Mouse (Mus musculus) liver, embryonic 14.5 days (tissue): Measurements from ENCODE around the gene Adcy6.
A peak's percentile ranks its signal among the peaks of the same experiment; 100 is the strongest.

ENCODE experiments used
- CTCF ChIP-seq: IDR thresholded peaks from 2 replicates; pipeline ENCODE4 v1.5.1; 2016; ENCODE audit warnings: antibody characterized with exemption, low read depth, control low read depth
- EP300 ChIP-seq: IDR thresholded peaks from 2 replicates; pipeline ENCODE4 v1.6.1; 2016; ENCODE audit warnings: antibody characterized with exemption, low read depth

GRCm38 (mm10) chr15:98631493-98631892 is 21.6 kb upstream of the Adcy6 start:
- TF ChIP-seq CTCF: peak; percentile 93
- TF ChIP-seq EP300: no peak
